Comparison of ENCODE assay signal across 8 mouse cellular contexts in genomic region chr10:120697275-120697856, GRCm38 (mm10).
A peak's percentile ranks its signal among the peaks of the same experiment; 100 is the strongest.
DNase-seq lines count a peak whose midpoint lies in the region; ATAC-seq and TF ChIP-seq lines count a peak whose summit lies in the region.

No protein-coding gene starts in this region.

- no peak overlapping the region for H3K4me3 ChIP-seq in heart, embryonic 12.5 days
- no peak overlapping the region for H3K4me3 ChIP-seq in embryonic facial prominence, embryonic 14.5 days (ENCODE audit: low read depth, low read length)
- no peak overlapping the region for H3K4me3 ChIP-seq in liver, postnatal 0 days (ENCODE audit: low read depth, low read length)

- H3K9me3 ChIP-seq in heart, embryonic 12.5 days (replicated peaks), result no peaks in the 10 kb centered on the region
- no peaks in the 10 kb centered on the region for H3K9me3 ChIP-seq in embryonic facial prominence, embryonic 14.5 days (ENCODE audit: control insufficient read depth, low read length)
- H3K9me3 ChIP-seq in liver, postnatal 0 days (ENCODE audit: low read length), result no peaks in the 10 kb centered on the region

- H3K27me3 ChIP-seq in heart, embryonic 12.5 days (replicated peaks), result no peaks in the 10 kb centered on the region
- H3K27me3 ChIP-seq in embryonic facial prominence, embryonic 14.5 days (replicated peaks; ENCODE audit: control insufficient read depth, insufficient read depth, low read length), result no peaks in the 10 kb centered on the region
- H3K27me3 ChIP-seq in liver, postnatal 0 days (ENCODE audit: insufficient read depth, low read length), result no peaks in the 10 kb centered on the region

- TF ChIP-seq EP300 in liver, postnatal 0 days (IDR thresholded peaks at IDR 0.05; ENCODE audit: low read depth), result no peak

- ATAC-seq in heart, embryonic 12.5 days (ENCODE audit: insufficient number of reproducible peaks, low FRiP score), result peak; percentile 65
- ATAC-seq in embryonic facial prominence, embryonic 14.5 days (ENCODE audit: low read depth), result peak; percentile 65; the same call in 1 of the 2 replicates
- no peak for ATAC-seq in liver, postnatal 0 days
- ATAC-seq in erythroblast, adult 5-6 weeks (replicated peaks; ENCODE audit: low FRiP score, poor library complexity, severe bottlenecking), result no peak

- 8% methylated on average over 16 of the region's 16 CpGs for WGBS in heart, embryonic 12.5 days
- 11% methylated on average over 16 of the region's 16 CpGs for WGBS in embryonic facial prominence, embryonic 14.5 days
- WGBS in liver, postnatal 0 days (ENCODE audit: insufficient replicate concordance), result 18% methylated on average over 16 of the region's 16 CpGs

- no peak for TF ChIP-seq CTCF in liver, postnatal 0 days (IDR thresholded peaks at IDR 0.05; ENCODE audit: low read depth)

- no peak overlapping the region for H3K9ac ChIP-seq in heart, embryonic 12.5 days
- H3K9ac ChIP-seq in embryonic facial prominence, embryonic 14.5 days (ENCODE audit: low read depth, low read length), result no peak overlapping the region
- H3K9ac ChIP-seq in liver, postnatal 0 days (replicated peaks), result no peak overlapping the region

- DNase-seq in heart, adult 8-10 months (ENCODE audit: low spot score), result no peak
- DNase-seq in CD4-positive helper T cell, adult 2 months (ENCODE audit: low read depth, low spot score), result peak; percentile 16
- DNase-seq in embryonic facial prominence, embryonic 14.5 days (ENCODE audit: low spot score), result no peak
- no peak for DNase-seq in liver, postnatal 0 days
- DNase-seq in cerebellum, adult 8-10 months, result no peak
- no peak for DNase-seq in cerebellum, postnatal 36 days

- H3K36me3 ChIP-seq in heart, embryonic 12.5 days, result no peaks in the 10 kb centered on the region
- no peaks in the 10 kb centered on the region for H3K36me3 ChIP-seq in embryonic facial prominence, embryonic 14.5 days (ENCODE audit: control insufficient read depth, insufficient read depth, low read length)
- no peaks in the 10 kb centered on the region for H3K36me3 ChIP-seq in liver, postnatal 0 days (replicated peaks; ENCODE audit: insufficient read depth, low read length)

- H3K4me1 ChIP-seq in heart, embryonic 12.5 days (replicated peaks), result peaks cover 38% of the 10 kb centered on the region
- H3K4me1 ChIP-seq in embryonic facial prominence, embryonic 14.5 days (ENCODE audit: control insufficient read depth, insufficient read depth, low read length), result peaks cover 27% of the 10 kb centered on the region
- H3K4me1 ChIP-seq in liver, postnatal 0 days (ENCODE audit: insufficient read depth), result peaks cover 3% of the 10 kb centered on the region; the same call in 1 of the 2 replicates

- peak overlapping the region; percentile 38 for H3K4me2 ChIP-seq in heart, embryonic 12.5 days
- peak overlapping the region; percentile 44 for H3K4me2 ChIP-seq in embryonic facial prominence, embryonic 14.5 days (ENCODE audit: low read depth, low read length)
- H3K4me2 ChIP-seq in liver, postnatal 0 days (ENCODE audit: low read depth, low read length), result peak overlapping the region; percentile 52

- H3K27ac ChIP-seq in heart, embryonic 12.5 days (ENCODE audit: poor library complexity, severe bottlenecking), result peak overlapping the region; percentile 23; the same call in 1 of the 2 replicates
- H3K27ac ChIP-seq in embryonic facial prominence, embryonic 14.5 days (replicated peaks; ENCODE audit: low read depth, low read length), result no peak overlapping the region
- no peak overlapping the region for H3K27ac ChIP-seq in liver, postnatal 0 days (ENCODE audit: low read depth)

Comparison
In these comparisons a context has a peak if more than half of its experiments do, and no peak if none do; other contexts are left out.
1. ATAC-seq: peak in heart, embryonic 12.5 days (single experiment) and embryonic facial prominence, embryonic 14.5 days (single experiment); none in liver, postnatal 0 days (single experiment) and erythroblast, adult 5-6 weeks (single experiment).
2. Peak in every context shown above with its lines, with median percentiles within 50 percentile points of each other: H3K4me2 ChIP-seq.